Comparison of ENCODE assay signal across 11 mouse cellular contexts in the genomic region with DNA sequence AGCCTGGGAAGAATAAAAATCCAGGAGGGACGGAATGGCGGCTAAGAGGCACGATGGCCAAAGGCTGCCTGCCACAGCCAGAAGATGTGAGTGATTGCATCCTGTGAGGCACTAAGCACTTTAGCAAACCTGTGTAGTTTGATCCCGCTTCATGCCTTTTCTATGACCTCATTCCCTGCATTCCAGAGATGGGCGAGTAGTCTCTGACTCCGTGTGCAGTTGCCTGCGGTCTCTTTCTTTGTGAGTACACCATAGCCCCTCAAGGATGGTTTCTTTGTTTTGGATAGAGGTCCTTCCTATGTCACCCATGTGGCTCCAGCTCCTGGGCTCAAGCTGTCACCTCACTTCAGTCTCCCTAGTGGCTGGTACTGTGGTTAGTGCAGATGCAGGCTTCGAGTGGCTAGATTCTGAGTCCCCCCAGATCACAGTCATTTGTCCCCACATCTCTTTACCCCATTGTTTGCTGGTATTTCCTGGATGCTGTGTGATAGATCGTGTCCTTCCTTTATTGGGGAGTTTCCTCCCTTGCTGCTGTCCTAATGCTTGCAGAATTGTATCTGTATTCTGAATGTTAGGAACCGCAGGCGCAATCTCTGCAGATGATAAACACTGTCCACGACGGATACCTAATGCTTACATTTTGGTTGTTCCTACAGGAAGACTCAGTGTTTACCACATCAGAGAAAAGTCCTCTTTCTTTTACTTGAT.
DNase-seq lines count a peak whose midpoint lies in the region; ATAC-seq lines count a peak whose summit lies in the region.
"Had no signal": no experiment of that assay in that cellular context is flagged by ENCODE, and none has a peak within 500 bp of the region (broad histone marks: within the 10 kb centered on the region; RNA-seq: fewer than 3 reads in every experiment).

No protein-coding gene starts in this region.

- peaks cover 15% of the 10 kb centered on the region for H3K4me1 ChIP-seq in intestine, embryonic 15.5 days (replicated peaks)

- peak; percentile 63 for ATAC-seq in intestine, embryonic 15.5 days
- ATAC-seq: forebrain, embryonic 16.5 days had no signal

- no peaks in the 10 kb centered on the region for H3K36me3 ChIP-seq in intestine, embryonic 15.5 days

- 0 out of 2 replicates have a peak overlapping the region, but pooled peaks have one; percentile 36 for H3K27ac ChIP-seq in intestine, embryonic 15.5 days

- H3K9ac ChIP-seq in intestine, embryonic 15.5 days = no peak overlapping the region

- WGBS in intestine, embryonic 15.5 days = 23% methylated on average over 13 of the region's 13 CpGs

- H3K27me3 ChIP-seq in intestine, embryonic 15.5 days (replicated peaks) = no peaks in the 10 kb centered on the region

- no peak overlapping the region; the same call in 1 of the 2 replicates for H3K4me2 ChIP-seq in intestine, embryonic 15.5 days (replicated peaks)

- no peak overlapping the region for H3K4me3 ChIP-seq in intestine, embryonic 15.5 days (replicated peaks)

- peak; percentile 19 for DNase-seq in kidney, postnatal 10 days
- no peak for DNase-seq in kidney, postnatal 14 days
- DNase-seq in embryo, embryonic 10 days (ENCODE audit: low spot score) = peak; percentile 78
- DNase-seq in retina, postnatal 1 day = peak; percentile 43
- DNase-seq in cerebellum, postnatal 14 days = no peak
- DNase-seq in thymus, postnatal 25 days = no peak
- DNase-seq: cerebellum, adult 8-10 months; liver; right cerebral cortex, postnatal 4 days had no signal

- H3K9me3 ChIP-seq in intestine, embryonic 15.5 days = no peaks in the 10 kb centered on the region

Comparison
In these comparisons a context has a peak if more than half of its experiments do, and no peak if none do; other contexts are left out.
1. DNase-seq: peak in kidney, postnatal 10 days (single experiment), embryo, embryonic 10 days (single experiment) and retina, postnatal 1 day (single experiment); none in kidney, postnatal 14 days (single experiment), cerebellum, postnatal 14 days (0 of 2) and thymus, postnatal 25 days (single experiment).